Mouse (Mus musculus) CH12.LX (cell line): ENCODE results near the gene Dact3. TPM values are rescaled to one million over a fixed set of nuclear protein-coding genes. Genes with fewer than 3 reads are reported as not detected.
A peak's percentile ranks its signal among the peaks of the same experiment; 100 is the strongest.

Source experiments
- DNase-seq: peaks from one replicate; pipeline ENCODE4 v3.0.0-alpha.2; 2013; ENCODE audit errors: extremely low read depth
- H3K27ac ChIP-seq: 2 replicates; pipeline ENCODE4 v1.5.1; 2012; ENCODE audit warnings: low read depth, mild to moderate bottlenecking, control low read depth, moderate library complexity; ENCODE audit not compliant: insufficient read depth
- H3K27me3 ChIP-seq: replicated peaks from 2 replicates; pipeline ENCODE3; 2012; ENCODE audit warnings: inconsistent platforms
- H3K36me3 ChIP-seq, 2 experiments: replicated peaks in 1 of 2; 2 replicates each; pipeline versions ENCODE3 to v1.6.1; 2012; ENCODE audit warnings: inconsistent platforms in 1 of 2, low read length in 1 of 2, mild to moderate bottlenecking in 1 of 2, mixed read lengths in 1 of 2, moderate library complexity in 1 of 2; ENCODE audit not compliant: control insufficient read depth in 1 of 2, insufficient read depth in 1 of 2
- H3K4me1 ChIP-seq, 2 experiments: 2 replicates each; pipeline ENCODE4 v1.6.1; 2012; ENCODE audit warnings: inconsistent platforms in 1 of 2, moderate library complexity in 1 of 2; ENCODE audit not compliant: insufficient read depth in 2 of 2, control insufficient read depth in 1 of 2
- H3K4me2 ChIP-seq: 2 replicates; pipeline ENCODE4 v1.6.1; 2012; ENCODE audit warnings: low read depth, mild to moderate bottlenecking, control low read depth; ENCODE audit not compliant: poor library complexity, insufficient read depth, severe bottlenecking
- H3K4me3 ChIP-seq, 3 experiments: fragments of 150-350 bp in 1 of 3; sonication (generic) in 1 of 3; replicated peaks in 1 of 3; 2 replicates each; pipeline versions ENCODE3 to v1.5.1; 2011 to 2012; ENCODE audit warnings: low read depth in 2 of 3, low read length in 2 of 3, mild to moderate bottlenecking in 2 of 3, moderate library complexity in 2 of 3, control low read depth in 1 of 3, improper control_type of control experiment in 1 of 3, inconsistent platforms in 1 of 3, mixed read lengths in 1 of 3; ENCODE audit not compliant: poor library complexity in 1 of 3
- H3K79me2 ChIP-seq: replicated peaks from 2 replicates; pipeline ENCODE4 v1.6.1; 2012; ENCODE audit warnings: mild to moderate bottlenecking, moderate library complexity; ENCODE audit not compliant: control insufficient read depth, poor library complexity, insufficient read depth, severe bottlenecking; ENCODE audit errors: extremely low read depth
- H3K9ac ChIP-seq: 2 replicates; pipeline ENCODE4 v1.6.1; 2012; ENCODE audit warnings: low read depth, mild to moderate bottlenecking, control low read depth, moderate library complexity; ENCODE audit not compliant: insufficient read depth
- H3K9me3 ChIP-seq: replicated peaks from 2 replicates; pipeline ENCODE3; 2012; ENCODE audit warnings: low read length, inconsistent platforms, mixed read lengths
- CHD2 ChIP-seq: IDR thresholded peaks from 2 replicates; pipeline ENCODE4 v1.6.1; 2011; ENCODE audit warnings: low read length, improper control_type of control experiment
- CTCF ChIP-seq, 2 experiments: IDR thresholded peaks in 1 of 2; conservative IDR thresholded peaks in 1 of 2; 2 replicates each; pipeline ENCODE4 v1.5.1; 2011 to 2012; ENCODE audit warnings: low read depth in 2 of 2, low read length in 2 of 2, improper control_type of control experiment in 1 of 2, inconsistent platforms in 1 of 2, mild to moderate bottlenecking in 1 of 2, moderate library complexity in 1 of 2
- E2F4 ChIP-seq: IDR thresholded peaks from 2 replicates; pipeline ENCODE4 v1.6.1; 2011; ENCODE audit warnings: low read depth, low read length, improper control_type of control experiment; ENCODE audit not compliant: insufficient replicate concordance
- HCFC1 ChIP-seq: IDR thresholded peaks from 2 replicates; pipeline ENCODE4 v1.6.1; 2012; ENCODE audit warnings: low read depth, mild to moderate bottlenecking, inconsistent platforms, low read length, improper control_type of control experiment
- JUN ChIP-seq: IDR thresholded peaks from 2 replicates; pipeline ENCODE4 v1.6.1; 2011; ENCODE audit warnings: low read depth, mild to moderate bottlenecking, low read length, improper control_type of control experiment, moderate library complexity; ENCODE audit not compliant: insufficient read depth
- MAFK ChIP-seq: IDR thresholded peaks from 2 replicates; pipeline ENCODE4 v1.6.1; 2011; ENCODE audit warnings: low read length, improper control_type of control experiment; ENCODE audit not compliant: insufficient replicate concordance
- MXI1 ChIP-seq: IDR thresholded peaks from 2 replicates; pipeline ENCODE4 v1.6.1; 2011; ENCODE audit warnings: mild to moderate bottlenecking, low read depth, low read length, improper control_type of control experiment
- NELFE ChIP-seq: IDR thresholded peaks from 2 replicates; pipeline ENCODE4 v1.6.1; 2011; ENCODE audit warnings: low read depth, low read length, improper control_type of control experiment
- NRF1 ChIP-seq: IDR thresholded peaks from 2 replicates; pipeline ENCODE4 v1.6.1; 2014; ENCODE audit warnings: low read depth, mild to moderate bottlenecking, inconsistent platforms, low read length, improper control_type of control experiment, moderate library complexity
- POLR2AphosphoS2 ChIP-seq: IDR thresholded peaks from 2 replicates; pipeline ENCODE4 v1.6.1; 2011; ENCODE audit warnings: low read depth, low read length, improper control_type of control experiment
- RAD21 ChIP-seq: IDR thresholded peaks from 2 replicates; pipeline ENCODE4 v1.6.1; 2011; ENCODE audit warnings: low read depth, mild to moderate bottlenecking, low read length, improper control_type of control experiment, moderate library complexity
- SIN3A ChIP-seq: IDR thresholded peaks from 2 replicates; pipeline ENCODE4 v1.6.1; 2012; ENCODE audit warnings: low read length, improper control_type of control experiment, inconsistent platforms
- SMC3 ChIP-seq: IDR thresholded peaks from 2 replicates; pipeline ENCODE4 v1.6.1; 2011; ENCODE audit warnings: low read depth, low read length, improper control_type of control experiment
- TCF12 ChIP-seq: IDR thresholded peaks from 2 replicates; pipeline ENCODE4 v1.6.1; 2014; ENCODE audit warnings: low read depth, mild to moderate bottlenecking, inconsistent platforms, low read length, improper control_type of control experiment
- USF2 ChIP-seq: conservative IDR thresholded peaks from 2 replicates; pipeline ENCODE4 v1.6.1; 2011; ENCODE audit warnings: low read depth, low read length, improper control_type of control experiment
- ZC3H11A ChIP-seq: IDR thresholded peaks from 2 replicates; pipeline ENCODE4 v1.6.1; 2012; ENCODE audit warnings: low read depth, mild to moderate bottlenecking, inconsistent platforms, low read length, improper control_type of control experiment
- ZMIZ1 ChIP-seq: IDR thresholded peaks from 2 replicates; pipeline ENCODE4 v1.6.1; 2012; ENCODE audit warnings: low read depth, mild to moderate bottlenecking, inconsistent platforms, low read length, improper control_type of control experiment
- dilution Hi-C: fragments of 300-500 bp; cut with MboI; formaldehyde crosslinking; loops from 2 replicates; pipeline ENCODE4 v1.14.3; 2020; ENCODE audit warnings: low sequenced_read_pairs; ENCODE audit not compliant: extremely low pct_unique_long_range_greater_than_20kb, extremely low pct_ligation_motif_present
- in situ Hi-C: fragments of 300-500 bp; cut with MboI; formaldehyde crosslinking; loops from 3 replicates; pipeline ENCODE4 v1.14.3; 2019; ENCODE audit warnings: low sequenced_read_pairs, low pct_ligation_motif_present, low pct_unique_long_range_greater_than_20kb, mixed read lengths
- polyA plus RNA-seq: library from polyadenylated mRNA; unstranded; fragments of >175 nt; gene quantifications from 2 replicates; pipeline ENCODE4 v1.2.1, GENCODE M21; 2012; ENCODE audit warnings: low read depth; ENCODE audit not compliant: insufficient read length
- total RNA-seq, 2 experiments: library from RNA; depleted of rRNA; stranded (reverse); fragments of 300-350 nt in 1 of 2; fragments of >200 nt in 1 of 2; gene quantifications; 2 replicates each; pipeline ENCODE4 v1.2.3; 2012 to 2014

Dact3 gene
- total and polyA plus RNA-seq, 3 experiments = 3.5 to 12.0 (median 5.1) TPM

DNA sequence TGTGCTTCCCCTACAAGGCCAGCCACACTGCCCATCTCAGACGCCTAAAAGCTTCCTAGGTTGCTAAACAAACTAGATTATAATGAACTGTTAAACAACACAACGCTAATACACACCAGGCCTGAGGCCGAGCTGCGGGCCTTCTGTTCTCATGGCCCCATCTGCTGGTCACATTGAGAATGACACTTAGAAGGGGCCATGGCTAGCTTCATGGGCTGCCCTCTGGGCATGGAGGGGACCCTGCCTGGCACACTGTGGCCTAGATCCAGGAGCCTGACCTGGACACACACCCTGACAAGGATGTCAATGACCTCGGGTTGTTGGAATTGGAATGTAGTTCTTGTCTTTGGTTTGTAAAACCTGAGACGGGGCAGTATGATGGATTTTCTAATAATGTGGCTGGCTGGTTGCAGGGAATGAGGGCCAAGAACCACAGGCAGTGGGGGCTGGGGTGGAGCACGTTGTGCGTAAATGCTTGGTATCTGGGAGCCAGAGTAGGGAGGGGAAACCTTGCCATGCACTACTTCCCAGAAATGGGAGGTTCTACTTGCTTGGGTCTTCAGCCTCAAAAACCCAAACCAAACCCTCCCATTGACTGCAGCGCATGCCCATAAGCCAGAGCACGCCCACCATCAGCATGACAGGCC is 38.8 kb downstream of the Dact3 start:
- H3K4me1 ChIP-seq = peaks cover 5 to 35% of the 10 kb centered on the region in 2 experiments
- H3K79me2 ChIP-seq = no peaks in the 10 kb centered on the region
- TF ChIP-seq HCFC1 = no peak
- no peak for TF ChIP-seq ZC3H11A
- no peak for TF ChIP-seq MXI1
- TF ChIP-seq NELFE = 0 out of 2 replicates have a peak, but pooled peaks have one; percentile 8
- peak; percentile 26; the same call in 1 of the 2 replicates for TF ChIP-seq ZMIZ1
- peak; percentile 89 for TF ChIP-seq SMC3
- no peak for TF ChIP-seq SIN3A
- no peak for TF ChIP-seq E2F4
- peak; percentile 70 to 96 for TF ChIP-seq CTCF (conservative IDR thresholded peaks at IDR 0.05 in 1 of 2, IDR thresholded peaks at IDR 0.05 in 1 of 2; ENCODE audit: low read depth in 2 of 2, low read length in 2 of 2)
- TF ChIP-seq RAD21 = peak; percentile 92
- peak; percentile 34; the same call in 1 of the 2 replicates for TF ChIP-seq NRF1
- TF ChIP-seq, all 38 proteins: peak for 6
- Histone ChIP-seq H3K4me2 (no peak overlapping the region), H3K4me3 (no peak overlapping the region), H3K9ac (no peak overlapping the region), H3K36me3 (peaks cover 46 to 89% of the 10 kb centered on the region in 2 experiments), H3K27me3 (no peaks in the 10 kb centered on the region), H3K27ac (no peak overlapping the region), H3K9me3 (no peaks in the 10 kb centered on the region)
- in situ Hi-C loops = no loop called here
- dilution Hi-C loops = no loop called here
- DNase-seq = peak; percentile 76

DNA sequence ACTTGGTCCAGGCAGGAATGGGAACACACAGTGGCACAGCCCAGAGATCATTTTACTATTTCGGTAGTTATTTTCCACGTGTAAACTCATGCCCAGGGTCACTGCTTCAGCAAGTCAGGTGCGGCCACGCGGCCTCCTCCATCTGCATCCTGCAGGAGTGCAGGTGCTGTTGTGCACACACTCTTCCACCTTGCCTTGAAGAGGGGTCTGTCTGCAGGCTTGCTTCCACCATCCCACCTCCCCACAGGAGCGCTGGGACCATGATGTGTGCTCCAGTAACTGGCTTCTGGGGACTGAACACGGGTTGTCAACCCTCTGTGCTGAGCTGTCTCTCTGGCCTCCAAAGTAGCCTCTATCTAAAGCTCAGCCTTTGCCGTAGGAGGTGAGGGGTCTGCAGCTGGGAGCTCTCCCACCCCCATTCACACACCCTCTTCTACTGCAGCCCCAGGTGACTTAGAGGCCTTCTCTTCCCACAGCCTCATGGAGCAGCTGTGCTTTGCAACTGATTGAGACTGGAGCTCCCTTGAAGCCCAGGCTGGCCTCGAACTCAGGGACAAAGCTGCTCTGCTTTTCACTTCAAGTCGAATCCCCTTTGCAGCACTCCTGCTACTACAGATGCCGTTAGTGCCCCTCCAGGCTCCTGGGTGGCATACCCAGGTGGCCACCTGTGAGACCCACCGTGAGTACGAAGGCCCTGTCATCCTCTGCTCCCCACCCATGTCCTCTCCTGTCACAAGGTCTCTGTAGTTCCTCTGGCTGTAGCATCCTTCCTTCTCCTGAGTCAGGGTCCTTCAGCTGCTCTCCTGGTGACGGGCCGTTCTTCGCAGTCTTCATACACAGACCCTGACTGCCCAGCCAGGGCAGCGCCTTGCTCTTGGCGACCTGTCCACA is 39.6 kb downstream of the Dact3 start:
- Histone ChIP-seq H3K27ac (no peak overlapping the region), H3K79me2 (0 out of 2 replicates have a peak, but pooled peaks cover 4% of the 10 kb centered on the region), H3K27me3 (no peaks in the 10 kb centered on the region), H3K9me3 (no peaks in the 10 kb centered on the region), H3K9ac (no peak overlapping the region), H3K4me2 (no peak overlapping the region)
- in situ Hi-C loops = no loop called here
- dilution Hi-C loops = no loop called here
- TF ChIP-seq USF2 = no peak
- no peak for TF ChIP-seq MAFK
- TF ChIP-seq RAD21 = no peak
- TF ChIP-seq MXI1 = no peak
- TF ChIP-seq NELFE = 0 out of 2 replicates have a peak, but pooled peaks have one; percentile 6
- TF ChIP-seq TCF12 = no peak
- no peak for TF ChIP-seq JUN
- TF ChIP-seq POLR2AphosphoS2 = peak; percentile 91
- TF ChIP-seq CHD2 = no peak; the same call in 1 of the 2 replicates
- TF ChIP-seq, all 38 proteins: peak for 2
- Histone ChIP-seq H3K4me1 (peaks cover 0 to 31% of the 10 kb centered on the region in 2 experiments; a peak in 2 of 4 replicates), H3K36me3 (peaks cover 51 to 90% of the 10 kb centered on the region in 2 experiments), H3K4me3 (no peak overlapping the region)
- DNase-seq = no peak
